Mouse (Mus musculus): ENCODE measurements around the gene Siah1b. TPM values are rescaled to one million over a fixed set of nuclear protein-coding genes. Genes with fewer than 3 reads are reported as not detected.

Siah1b gene
- total RNA-seq (2021), result 1 to 10 TPM; 2.5 to 3.3 TPM
- long read RNA-seq, experiment 1, result 0 reads
- long read RNA-seq, experiment 2, partial matches to known transcripts, result 0 of 3 reads
- long read RNA-seq, experiment 2, other reads (novel, unspliced or antisense), result 0 of 3 reads

DNA sequence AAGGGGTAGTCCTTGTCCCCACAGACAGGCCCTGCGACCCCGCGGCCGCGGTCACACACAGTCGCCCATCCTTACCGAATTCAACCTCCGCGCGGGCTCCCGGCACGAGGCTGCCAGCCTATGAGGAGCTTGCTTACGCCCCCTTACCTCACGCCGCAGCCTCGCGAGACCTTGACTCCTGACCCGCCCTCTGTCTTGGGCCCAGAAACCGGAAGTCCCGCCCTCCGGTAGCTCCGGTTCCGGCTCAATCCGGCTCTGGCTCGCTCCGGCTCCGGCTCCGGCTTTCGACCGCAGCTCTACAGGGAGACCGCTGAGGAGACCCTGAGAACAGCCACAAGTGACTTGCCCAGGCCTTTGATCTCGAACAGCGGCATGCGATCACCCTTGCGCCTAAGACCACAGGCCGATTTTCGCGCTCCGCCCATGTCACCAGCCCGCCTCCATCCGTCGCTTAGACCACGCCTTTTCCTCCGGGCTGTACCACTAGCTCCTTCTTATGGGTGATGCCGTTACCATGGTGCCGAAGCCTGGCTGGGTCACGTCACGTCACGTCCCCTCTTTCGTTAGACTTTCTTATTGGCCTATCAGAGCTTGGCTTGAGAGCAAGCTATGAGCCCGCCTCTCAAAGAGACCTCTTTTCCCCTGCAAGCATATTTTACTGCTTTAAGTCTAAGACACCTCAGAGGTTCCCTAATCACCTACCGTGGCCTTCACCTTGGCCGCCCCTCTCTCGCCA is at the start of gene Siah1b:
Siah1b (minus strand) TSS at position 454 of the 736 bp plus-strand sequence.
- intact Hi-C loops (cut with DNase I), result no loop called here
- DNase-seq, result peak; percentile 85 to 87

DNA sequence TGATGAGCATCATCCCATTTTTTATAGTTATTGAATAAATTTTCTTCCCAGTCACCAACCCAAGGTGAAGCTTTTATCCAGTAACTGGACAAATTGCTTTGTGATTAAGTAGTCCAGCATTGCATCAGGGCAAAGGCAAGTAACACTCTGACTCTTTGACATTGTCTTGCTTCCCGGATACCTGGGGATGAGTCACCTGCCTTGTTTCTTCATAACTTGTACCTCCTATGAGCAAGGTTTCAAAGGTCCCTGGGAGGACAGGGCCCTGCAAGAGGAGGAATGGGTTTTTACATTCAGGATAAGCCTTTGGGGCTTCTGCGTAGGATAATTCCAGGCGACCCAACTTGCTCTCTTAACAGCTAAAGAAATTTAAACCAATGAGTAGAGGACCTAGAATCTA is 47.6 kb upstream of the Siah1b start:
- no peak for DNase-seq
- intact Hi-C loops (cut with DNase I), result no loop called here

DNA sequence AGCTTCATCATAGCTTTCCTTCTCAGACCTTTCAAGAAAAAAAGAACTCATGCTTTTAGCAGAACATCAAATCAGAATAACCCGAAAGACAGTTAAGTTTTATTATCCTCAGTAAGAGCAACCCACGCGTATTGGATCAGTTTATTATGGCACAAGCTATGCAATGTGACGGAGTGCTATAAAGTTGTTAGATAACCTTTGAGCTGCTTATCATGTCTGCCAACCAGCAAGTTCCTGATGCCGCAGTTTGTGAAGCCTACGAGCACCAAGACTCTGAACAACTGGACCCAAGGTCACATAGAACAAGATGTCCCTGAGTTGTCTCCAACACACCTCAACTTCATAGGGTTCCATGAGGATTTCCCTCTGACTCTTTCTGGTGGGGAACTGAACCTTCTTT is 37.5 kb upstream of the Siah1b start:
- intact Hi-C loops (cut with DNase I), result no loop called here

DNA sequence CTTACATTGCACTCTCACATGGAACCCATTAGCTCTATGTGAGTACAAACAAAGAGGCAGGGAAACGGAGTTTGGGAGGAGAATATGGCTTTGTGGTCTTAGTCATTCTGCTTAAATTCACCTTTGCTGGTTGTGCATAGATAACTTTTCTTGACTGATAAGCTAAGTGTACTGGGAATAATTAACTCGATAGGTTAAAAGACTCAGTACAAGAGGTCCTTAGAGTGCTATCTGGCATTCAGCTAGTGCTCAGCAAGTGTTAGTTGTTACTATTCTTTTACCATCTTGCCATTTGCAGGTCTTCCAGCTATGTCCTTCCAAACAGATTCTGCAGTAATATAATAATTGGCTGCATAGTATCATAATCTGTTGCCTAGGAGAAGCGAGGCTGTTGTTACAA is 34.9 kb upstream of the Siah1b start:
- intact Hi-C loops (cut with DNase I), result no loop called here
- no peak for DNase-seq

More for the DNA sequence above, 37.5 kb upstream of the Siah1b start:
- DNase-seq, result no peak

DNA sequence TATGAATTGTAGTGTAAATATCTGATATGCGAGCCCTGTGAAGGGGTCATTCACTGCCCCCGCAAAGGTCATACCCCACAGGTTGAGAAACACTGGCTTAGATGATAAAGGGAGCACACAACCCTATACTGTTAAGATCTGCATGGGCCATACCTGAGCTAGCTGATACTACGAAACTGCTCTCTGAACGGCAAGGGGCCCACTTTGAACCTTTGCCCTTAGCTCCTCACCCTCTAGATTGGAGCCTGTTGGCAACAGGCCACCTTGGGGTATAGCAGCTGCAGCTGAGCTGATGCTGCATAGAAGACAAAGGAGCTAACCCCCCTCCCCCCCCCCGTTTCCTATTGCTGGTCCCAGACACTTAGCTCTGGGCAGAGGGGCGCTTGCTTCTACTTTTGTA is 26.4 kb upstream of the Siah1b start:
- intact Hi-C loops (cut with DNase I), result no loop called here
- no peak for DNase-seq

DNA sequence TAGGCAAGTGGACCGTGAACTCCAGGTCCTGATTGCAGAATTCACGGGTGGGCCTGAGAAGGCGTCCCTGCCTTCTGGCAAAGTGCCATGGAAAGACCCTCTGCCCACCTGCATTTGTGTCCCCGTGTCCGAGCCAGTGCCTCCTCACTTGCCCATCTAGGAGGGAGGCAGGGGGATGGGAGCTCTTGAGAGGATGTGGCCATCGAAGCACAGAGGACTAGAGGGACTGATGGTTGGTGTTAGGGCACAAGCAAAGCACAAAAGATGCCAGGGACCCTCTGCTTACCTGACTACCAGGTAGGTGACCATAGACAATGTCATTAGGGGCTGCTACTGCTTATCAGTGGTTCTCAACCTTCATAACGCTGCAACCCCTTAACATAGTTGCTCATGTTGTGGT is 25.9 kb upstream of the Siah1b start:
- intact Hi-C loops (cut with DNase I), result no loop called here
- DNase-seq, result no peak

DNA sequence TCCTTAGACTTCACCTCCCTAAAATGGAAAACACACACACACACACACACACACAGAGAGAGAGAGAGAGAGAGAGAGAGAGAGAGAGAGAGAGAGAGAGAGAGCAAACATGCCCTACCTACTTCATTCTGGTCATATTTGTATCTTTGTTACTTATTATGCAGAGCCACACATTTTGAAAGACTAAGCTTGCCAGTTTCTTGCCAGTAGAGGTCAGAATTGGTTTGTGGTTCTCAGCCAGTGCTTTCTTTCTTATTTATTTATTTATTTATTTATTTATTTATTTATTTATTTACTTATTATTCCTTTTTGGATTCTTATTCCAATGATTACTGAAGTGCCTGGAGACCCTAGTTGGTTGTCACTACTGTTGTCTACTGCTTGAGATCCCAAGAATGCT is 25.2 kb upstream of the Siah1b start:
- DNase-seq, result no peak
- intact Hi-C loops (cut with DNase I), result no loop called here

DNA sequence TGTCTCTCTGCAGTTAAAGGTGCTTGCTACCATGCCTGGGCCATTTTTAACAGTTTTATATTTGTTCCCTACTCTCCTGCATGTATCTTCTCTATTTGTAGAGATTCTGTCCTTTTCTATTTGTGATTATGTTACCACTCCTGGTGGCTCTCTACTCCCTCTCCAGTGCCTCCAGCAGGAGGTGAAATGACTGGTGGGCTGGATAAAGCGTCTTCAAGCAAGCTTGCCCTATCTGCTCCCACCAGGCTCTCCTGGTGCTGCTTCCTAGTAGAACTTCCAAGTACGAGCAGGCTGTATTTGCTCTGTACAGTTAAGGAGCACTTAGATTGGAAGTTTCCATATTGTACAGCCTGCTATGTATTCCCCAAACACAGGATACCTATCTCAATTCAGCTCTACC is 19.5 kb upstream of the Siah1b start:
- intact Hi-C loops (cut with DNase I), result no loop called here
- DNase-seq, result no peak

DNA sequence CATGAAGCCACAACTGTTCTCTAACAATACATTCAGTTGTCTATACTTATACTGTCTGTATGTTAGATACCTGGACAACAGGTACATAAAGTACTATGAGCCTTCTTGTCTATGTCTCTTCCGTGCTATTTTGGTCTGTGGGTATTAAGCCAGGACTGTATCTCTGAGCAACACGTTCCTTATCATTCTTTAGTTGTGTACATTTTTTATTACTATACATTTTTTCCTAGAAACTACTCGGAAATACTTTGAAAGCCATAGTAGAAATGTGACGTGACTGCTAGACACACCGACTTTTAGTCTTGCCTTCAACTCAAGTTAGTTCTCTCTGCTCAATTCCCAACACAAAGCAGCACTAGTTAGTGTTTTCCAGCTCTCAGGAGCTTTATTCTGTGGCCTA is 17.1 kb upstream of the Siah1b start:
- no peak for DNase-seq

DNA sequence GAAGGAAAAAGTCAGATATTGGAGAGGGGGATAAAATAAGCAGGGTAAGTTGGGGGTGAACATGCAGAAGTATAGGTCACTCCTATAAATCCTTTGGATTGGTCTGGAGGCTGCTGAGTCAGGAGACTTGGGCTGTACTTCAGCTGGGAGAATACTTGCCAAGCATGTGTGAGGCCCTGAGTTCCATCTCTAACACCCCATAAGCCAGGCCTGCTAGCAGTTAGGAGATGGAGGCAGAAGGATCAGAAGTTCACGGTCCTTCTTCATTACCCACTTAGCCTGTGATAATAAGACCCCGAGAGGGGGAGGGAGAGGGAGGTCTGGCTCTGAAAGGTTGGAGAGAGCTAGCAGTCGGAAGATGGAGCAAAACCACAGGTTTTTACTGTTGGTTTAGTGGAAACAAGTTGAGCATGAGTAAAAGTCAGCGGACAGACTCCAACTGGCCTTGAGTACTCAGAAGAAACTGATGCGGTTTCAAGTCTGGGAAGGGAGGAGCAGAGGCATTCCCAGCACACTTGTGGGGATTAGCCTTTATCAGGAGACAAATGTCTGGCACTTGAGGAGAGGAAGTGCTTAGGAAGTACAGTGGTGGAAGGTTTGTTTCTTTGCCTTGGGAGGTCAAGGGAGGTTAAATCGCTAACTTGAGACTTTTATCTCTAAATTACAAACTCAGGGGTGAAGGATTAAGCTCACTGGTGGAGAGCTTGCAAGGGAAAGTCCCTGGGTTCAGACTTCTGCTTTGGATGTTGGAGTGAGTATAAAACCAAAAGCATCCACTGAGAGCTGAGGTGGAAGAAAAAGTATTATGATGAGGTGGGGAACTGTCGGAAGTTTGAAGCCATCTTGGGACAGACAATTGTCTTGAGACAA is 16.2 kb upstream of the Siah1b start:
- DNase-seq, result no peak
- intact Hi-C loops (cut with DNase I), result no loop called here

More for the DNA sequence above, 17.1 kb upstream of the Siah1b start:
- intact Hi-C loops (cut with DNase I), result no loop called here

DNA sequence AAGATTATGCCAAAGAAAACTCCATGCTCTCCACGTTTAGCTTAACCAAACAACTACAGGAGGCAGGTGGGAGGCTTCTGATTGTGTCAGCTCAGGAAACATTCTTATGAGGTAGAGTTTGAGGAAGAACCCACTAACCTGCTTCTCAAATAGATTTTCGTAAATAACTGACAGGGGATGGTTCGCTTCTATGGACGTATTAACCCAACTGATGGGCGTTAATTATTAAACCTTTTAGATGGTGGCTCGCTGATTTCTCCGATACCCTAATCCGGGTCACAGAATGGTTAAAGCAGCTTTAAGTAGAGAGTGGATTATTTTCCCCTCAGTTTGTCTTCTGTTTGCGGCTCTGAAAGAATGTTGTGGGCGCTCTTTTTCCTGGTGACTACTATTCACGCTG is 13.6 kb upstream of the Siah1b start:
- intact Hi-C loops (cut with DNase I), result no loop called here
- DNase-seq, result no peak

DNA sequence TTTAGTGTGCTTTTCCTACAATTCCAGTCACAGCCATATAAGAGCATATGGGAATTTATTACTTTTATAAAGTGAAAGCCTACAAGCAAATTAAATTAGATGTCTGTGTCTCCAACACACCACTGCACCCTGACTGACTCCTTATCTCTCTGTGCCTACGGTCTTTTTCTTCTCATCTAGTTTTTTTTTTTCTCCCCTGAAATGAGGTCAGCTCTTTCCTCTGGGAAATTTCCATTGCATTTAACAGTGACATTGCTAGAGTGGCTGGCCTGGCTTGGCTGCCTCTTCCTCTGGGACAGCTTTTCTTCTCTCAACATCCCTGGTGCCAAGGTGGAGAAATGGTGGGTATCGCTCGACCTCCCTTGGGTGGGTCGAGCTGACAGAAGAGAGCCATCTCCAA is 12.3 kb upstream of the Siah1b start, which contains the start of gene Cltrn:
Cltrn (plus strand) TSS at position 249 of the 400 bp plus-strand sequence.
- intact Hi-C loops (cut with DNase I), result no loop called here
- DNase-seq, result no peak

DNA sequence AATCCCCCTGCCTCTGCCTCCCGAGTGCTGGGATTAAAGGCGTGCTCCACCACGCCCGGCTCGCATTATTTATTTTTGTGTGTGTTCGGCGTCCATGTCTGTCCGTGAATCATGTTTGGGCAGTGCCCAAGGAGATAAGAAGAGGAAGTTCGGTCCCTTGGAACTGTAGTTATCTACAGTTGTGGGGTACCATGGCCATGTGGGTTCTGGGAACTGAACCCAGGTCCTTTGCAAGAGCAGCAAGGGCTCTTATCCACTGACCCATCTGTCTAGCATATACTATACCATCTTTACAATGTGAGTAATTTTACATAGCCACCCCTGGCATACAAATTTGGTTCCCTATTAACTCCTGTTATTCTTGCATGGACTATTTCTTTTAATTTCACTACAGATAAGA is 5.7 kb upstream of the Siah1b start:
- intact Hi-C loops (cut with DNase I), result no loop called here
- DNase-seq, result no peak

DNA sequence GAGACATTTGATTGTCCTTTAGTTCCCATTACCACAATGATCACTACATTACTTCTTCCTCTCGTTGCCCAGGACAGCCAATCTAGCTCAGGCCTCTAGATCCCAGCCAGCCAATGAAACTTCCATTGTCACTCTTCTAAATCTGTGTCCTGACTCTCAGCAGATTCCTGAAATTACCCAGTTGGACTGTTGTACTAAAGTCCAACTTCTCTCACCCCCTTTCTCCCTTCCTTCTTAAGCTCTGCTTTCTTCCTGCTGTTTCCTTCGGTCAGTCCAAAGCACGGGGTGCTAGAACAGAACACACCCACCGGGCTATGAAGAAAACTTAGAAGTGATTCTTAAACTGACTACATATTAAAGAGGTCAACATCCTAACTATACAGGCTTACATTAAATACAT is 7.3 kb downstream of the Siah1b start:
- no peak for DNase-seq
- intact Hi-C loops (cut with DNase I), result loop anchor here (10.0 kb wide), 2 partner anchors 104 to 1154 kb away; no protein-coding TSS in a partner anchor

DNA sequence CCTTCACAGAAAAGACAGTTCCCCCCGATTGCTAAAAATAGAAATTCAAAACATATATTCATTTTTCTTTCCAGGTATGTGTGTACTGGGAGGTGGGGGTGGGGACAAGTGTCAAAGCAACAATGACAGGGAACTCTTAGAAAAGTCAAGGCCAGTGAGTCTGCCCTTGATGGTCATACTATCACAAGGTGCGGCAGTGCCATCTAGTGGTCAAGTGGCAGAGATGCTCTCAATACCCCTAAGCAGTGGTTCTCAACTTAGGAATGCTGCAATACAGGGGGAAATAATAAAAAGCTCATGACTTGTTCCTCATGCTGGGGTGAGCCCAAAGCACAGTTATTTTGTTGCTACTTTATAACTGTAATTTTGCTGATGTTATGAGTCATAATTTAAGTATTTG is 10.1 kb downstream of the Siah1b start:
- DNase-seq, result peak; percentile 14 to 48
- intact Hi-C loops (cut with DNase I), result loop anchor here (10.0 kb wide), 2 partner anchors 101 to 1151 kb away; no protein-coding TSS in a partner anchor

DNA sequence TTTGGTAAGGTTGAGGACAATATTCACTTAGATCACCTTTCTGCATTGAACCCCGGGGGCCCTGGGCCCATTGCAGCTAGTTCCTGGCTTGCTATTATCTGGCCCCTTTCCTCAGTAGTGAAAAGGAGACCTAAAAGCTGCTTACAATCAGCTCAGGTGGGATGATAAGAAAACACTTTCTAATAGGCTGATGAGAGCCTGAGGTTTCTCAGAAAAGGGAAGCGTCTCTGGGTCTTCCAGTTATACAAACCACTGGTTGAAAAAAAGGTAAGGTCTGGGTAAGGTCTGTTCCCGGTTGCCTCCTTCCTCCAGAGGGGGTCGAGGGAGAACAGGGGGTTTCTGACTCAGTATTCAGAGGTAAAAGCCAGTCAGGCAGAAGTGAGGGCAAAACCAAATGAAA is 17.2 kb downstream of the Siah1b start:
- intact Hi-C loops (cut with DNase I), result no loop called here
- DNase-seq, result no peak

DNA sequence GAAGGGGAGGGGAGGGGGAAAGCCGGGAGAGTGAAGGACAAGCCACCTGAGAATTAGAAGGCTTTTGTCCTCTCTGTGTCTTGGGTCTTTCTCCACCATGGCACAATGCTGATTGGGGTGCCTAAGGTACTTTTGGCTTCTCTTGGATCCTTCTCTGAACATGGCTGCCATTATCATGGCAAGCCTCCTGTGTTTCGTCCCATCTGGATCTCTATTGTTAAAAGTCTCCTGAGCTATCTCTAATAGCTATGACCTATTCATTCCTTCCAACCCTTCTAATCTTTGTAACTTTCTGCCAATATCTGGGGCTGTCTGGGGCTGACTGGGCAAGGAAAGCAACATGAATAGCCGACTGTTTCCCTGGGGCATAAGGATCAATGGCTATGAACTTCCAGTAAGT is 17.8 kb downstream of the Siah1b start:
- DNase-seq, result no peak
- intact Hi-C loops (cut with DNase I), result no loop called here

DNA sequence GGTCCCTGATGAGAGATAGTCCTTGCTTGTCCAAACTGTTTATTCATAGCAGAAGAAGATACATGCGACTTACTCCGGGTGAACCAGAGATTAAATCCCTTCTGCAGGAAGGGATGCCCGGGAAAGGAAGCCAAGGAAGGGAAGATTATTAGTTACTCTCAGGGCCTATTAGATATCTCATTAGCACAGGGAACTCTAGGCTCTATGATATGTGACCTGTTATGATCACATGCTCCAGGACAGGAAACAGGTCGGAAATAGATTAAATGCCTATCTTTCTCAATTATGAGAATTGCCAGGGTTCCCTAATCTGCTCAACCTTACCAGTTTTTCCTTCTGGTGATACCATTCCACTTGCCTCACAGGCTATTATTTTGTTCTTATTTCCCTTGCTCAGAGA is 20.6 kb downstream of the Siah1b start:
- intact Hi-C loops (cut with DNase I), result no loop called here
- no peak for DNase-seq

DNA sequence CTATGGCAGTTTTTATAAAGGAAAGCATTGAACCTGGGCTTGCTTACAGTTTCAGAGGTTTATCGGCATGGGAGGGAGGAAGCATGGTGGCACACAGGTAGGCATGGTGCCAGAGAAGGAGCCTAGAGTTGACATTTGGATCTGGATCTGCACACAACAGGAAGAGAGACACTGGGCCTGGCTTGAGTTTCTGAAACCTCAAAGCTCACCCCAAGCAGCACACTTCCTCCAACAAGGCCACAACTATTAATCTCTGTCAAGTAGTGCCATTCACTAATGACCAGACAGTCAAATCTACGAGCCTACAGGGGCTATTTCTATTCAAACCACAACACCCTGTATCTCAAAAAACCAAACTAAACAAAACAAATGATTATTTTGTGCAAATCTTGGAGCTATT is 29.6 kb downstream of the Siah1b start:
- intact Hi-C loops (cut with DNase I), result no loop called here
- DNase-seq, result no peak

DNA sequence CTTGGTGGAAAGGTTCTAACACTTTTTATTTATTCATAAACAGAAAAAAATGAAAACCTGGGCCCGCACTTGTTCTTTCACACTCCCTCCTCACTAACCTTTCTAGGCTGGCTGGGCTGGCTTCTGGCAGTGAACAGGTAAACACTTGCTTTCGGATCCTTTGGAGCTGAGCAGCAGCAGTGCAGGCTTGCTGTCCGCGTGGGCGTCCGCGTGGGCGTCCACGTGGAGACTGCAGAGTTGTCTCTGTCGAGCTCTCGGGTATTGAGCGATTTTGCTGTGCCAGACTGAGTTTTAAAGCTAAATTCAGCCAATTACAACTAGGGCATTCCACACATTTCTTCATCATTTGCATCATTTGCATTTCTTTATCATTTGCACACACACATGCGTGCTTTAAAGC is 34.2 kb downstream of the Siah1b start:
- no peak for DNase-seq
- intact Hi-C loops (cut with DNase I), result no loop called here

DNA sequence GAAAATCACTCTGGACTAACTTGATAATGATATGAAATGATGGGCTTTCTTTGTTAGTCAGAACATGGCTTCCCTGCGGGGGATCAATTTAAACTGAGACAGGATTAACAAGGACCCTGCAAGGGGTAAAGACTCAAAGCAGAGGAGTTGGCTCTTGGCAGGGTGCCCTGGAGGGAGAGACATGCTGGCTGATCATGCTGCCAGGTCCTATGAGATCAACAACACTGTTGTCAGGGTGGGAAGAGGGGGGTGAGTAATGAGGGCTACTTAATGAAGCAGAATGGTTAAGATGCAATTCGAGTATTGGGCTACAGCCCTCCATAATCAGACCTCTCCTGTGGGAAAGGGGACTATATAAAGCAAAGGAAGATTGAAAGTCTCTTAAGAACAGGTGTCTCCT is 37.4 kb downstream of the Siah1b start:
- intact Hi-C loops (cut with DNase I), result no loop called here

DNA sequence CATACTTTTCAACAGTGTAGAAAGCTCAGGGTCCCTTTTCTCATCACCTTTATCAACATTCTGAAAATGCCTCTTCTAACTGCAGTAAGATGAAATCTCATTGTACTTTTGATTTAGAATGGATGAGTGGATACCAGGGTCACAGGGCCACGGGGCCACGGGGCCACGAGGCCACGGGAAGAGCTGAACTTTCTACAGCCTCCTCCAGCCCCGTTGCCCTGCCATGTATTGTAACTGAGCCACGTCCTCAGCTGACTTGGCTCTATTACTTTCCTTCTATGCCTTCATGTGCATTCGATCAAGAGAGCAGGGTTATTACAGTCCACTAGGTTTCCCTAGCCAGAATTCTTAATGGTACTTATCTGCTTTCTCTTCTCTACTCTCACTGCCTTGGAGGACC is 40.4 kb downstream of the Siah1b start:
- no peak for DNase-seq

More for the DNA sequence above, 37.4 kb downstream of the Siah1b start:
- DNase-seq, result no peak

More for the DNA sequence above, 40.4 kb downstream of the Siah1b start:
- intact Hi-C loops (cut with DNase I), result no loop called here
